Mouse (Mus musculus): ENCODE data around the gene Npas4. TPM values are rescaled to one million over a fixed set of nuclear protein-coding genes. Genes with fewer than 3 reads are reported as not detected.
A peak's percentile ranks its signal among the peaks of the same experiment; 100 is the strongest.

Npas4 gene
- polyA plus RNA-seq, 1 experiment: 20.6 TPM

- no peak overlapping the region for H3K4me3 ChIP-seq (ENCODE audit: insufficient read depth, low read length)
- H3K4me1 ChIP-seq (ENCODE audit: control insufficient read depth, insufficient read depth, low read length): peaks cover 24% of the 10 kb centered on the region
- H3K27ac ChIP-seq (ENCODE audit: insufficient read depth, low read length): no peak overlapping the region
- no peak for TF ChIP-seq POLR2A (IDR thresholded peaks at IDR 0.05; ENCODE audit: extremely low read depth, insufficient read depth, low read length)
- TF ChIP-seq CTCF (IDR thresholded peaks at IDR 0.05; ENCODE audit: extremely low read depth, insufficient read depth, low read length): no peak
Observed at GRCm38 (mm10) chr19:4999445-5000140, 9.5 kb upstream of the Npas4 start.

GRCm38 (mm10) chr19:4994043-4994442 lies 3.9 kb upstream of the Npas4 start:
- H3K27ac ChIP-seq (ENCODE audit: insufficient read depth, low read length): peak overlapping the region; percentile 97
- H3K4me1 ChIP-seq (ENCODE audit: control insufficient read depth, insufficient read depth, low read length): peaks cover 20% of the 10 kb centered on the region
- H3K4me3 ChIP-seq (ENCODE audit: insufficient read depth, low read length): no peak overlapping the region
- TF ChIP-seq POLR2A (IDR thresholded peaks at IDR 0.05; ENCODE audit: extremely low read depth, insufficient read depth, low read length): no peak
- TF ChIP-seq CTCF (IDR thresholded peaks at IDR 0.05; ENCODE audit: extremely low read depth, insufficient read depth, low read length): no peak

GRCm38 (mm10) chr19:4992904-4993303 lies 2.8 kb upstream of the Npas4 start:
- no peak overlapping the region for H3K4me3 ChIP-seq (ENCODE audit: insufficient read depth, low read length)
- no peak for TF ChIP-seq POLR2A (IDR thresholded peaks at IDR 0.05; ENCODE audit: extremely low read depth, insufficient read depth, low read length)
- TF ChIP-seq CTCF (IDR thresholded peaks at IDR 0.05; ENCODE audit: extremely low read depth, insufficient read depth, low read length): no peak
- peaks cover 17% of the 10 kb centered on the region for H3K4me1 ChIP-seq (ENCODE audit: control insufficient read depth, insufficient read depth, low read length)
- H3K27ac ChIP-seq (ENCODE audit: insufficient read depth, low read length): peak overlapping the region; percentile 97

- Histone ChIP-seq H3K27ac (ENCODE audit: insufficient read depth, low read length) (peak overlapping the region; percentile 97), H3K4me1 (ENCODE audit: control insufficient read depth, insufficient read depth, low read length) (peaks cover 17% of the 10 kb centered on the region)
- no peak for TF ChIP-seq CTCF (IDR thresholded peaks at IDR 0.05; ENCODE audit: extremely low read depth, insufficient read depth, low read length)
- TF ChIP-seq POLR2A (IDR thresholded peaks at IDR 0.05; ENCODE audit: extremely low read depth, insufficient read depth, low read length): no peak
Observed at GRCm38 (mm10) chr19:4992371-4992770, 2.3 kb upstream of the Npas4 start.

GRCm38 (mm10) chr19:4990716-4991115 lies 600 bp upstream of the Npas4 start:
- Histone ChIP-seq H3K27ac (ENCODE audit: insufficient read depth, low read length) (peak overlapping the region; percentile 81), H3K4me1 (ENCODE audit: control insufficient read depth, insufficient read depth, low read length) (peaks cover 12% of the 10 kb centered on the region), H3K4me3 (ENCODE audit: insufficient read depth, low read length) (peak overlapping the region; percentile 13)
- TF ChIP-seq POLR2A (IDR thresholded peaks at IDR 0.05; ENCODE audit: extremely low read depth, insufficient read depth, low read length): no peak
- no peak for TF ChIP-seq CTCF (IDR thresholded peaks at IDR 0.05; ENCODE audit: extremely low read depth, insufficient read depth, low read length)

More at GRCm38 (mm10) chr19:4992371-4992770, 2.3 kb upstream of the Npas4 start:
- H3K4me3 ChIP-seq (ENCODE audit: insufficient read depth, low read length): no peak overlapping the region

GRCm38 (mm10) chr19:4989434-4990255 lies 471 bp downstream of the Npas4 start:
- peaks cover 7% of the 10 kb centered on the region for H3K4me1 ChIP-seq (ENCODE audit: control insufficient read depth, insufficient read depth, low read length)
- peak overlapping the region; percentile 80 for H3K4me3 ChIP-seq (ENCODE audit: insufficient read depth, low read length)
- H3K27ac ChIP-seq (ENCODE audit: insufficient read depth, low read length): peak overlapping the region; percentile 80
- TF ChIP-seq CTCF (IDR thresholded peaks at IDR 0.05; ENCODE audit: extremely low read depth, insufficient read depth, low read length): no peak
- peak; percentile 99 for TF ChIP-seq POLR2A (IDR thresholded peaks at IDR 0.05; ENCODE audit: extremely low read depth, insufficient read depth, low read length)

- TF ChIP-seq POLR2A (IDR thresholded peaks at IDR 0.05; ENCODE audit: extremely low read depth, insufficient read depth, low read length) (peak; percentile 6; the same call in 1 of the 2 replicates), CTCF (IDR thresholded peaks at IDR 0.05; ENCODE audit: extremely low read depth, insufficient read depth, low read length) (no peak)
- 0 out of 2 replicates have a peak overlapping the region, but pooled peaks have one; percentile 51 for H3K27ac ChIP-seq (ENCODE audit: insufficient read depth, low read length)
- H3K4me3 ChIP-seq (ENCODE audit: insufficient read depth, low read length): peak overlapping the region; percentile 80
- H3K4me1 ChIP-seq (ENCODE audit: control insufficient read depth, insufficient read depth, low read length): peaks cover 7% of the 10 kb centered on the region
Observed at GRCm38 (mm10) chr19:4989013-4989412, 1.1 kb downstream of the Npas4 start.

- TF ChIP-seq POLR2A (IDR thresholded peaks at IDR 0.05; ENCODE audit: extremely low read depth, insufficient read depth, low read length): no peak
- TF ChIP-seq CTCF (IDR thresholded peaks at IDR 0.05; ENCODE audit: extremely low read depth, insufficient read depth, low read length): peak; percentile 87
- Histone ChIP-seq H3K4me3 (ENCODE audit: insufficient read depth, low read length) (no peak overlapping the region), H3K27ac (ENCODE audit: insufficient read depth, low read length) (no peak overlapping the region), H3K4me1 (ENCODE audit: control insufficient read depth, insufficient read depth, low read length) (no peaks in the 10 kb centered on the region)
Observed at GRCm38 (mm10) chr19:4981767-4982166, 8.3 kb downstream of the Npas4 start.

GRCm38 (mm10) chr19:4968236-4968635 lies 21.9 kb downstream of the Npas4 start:
- Histone ChIP-seq H3K4me1 (ENCODE audit: control insufficient read depth, insufficient read depth, low read length) (no peaks in the 10 kb centered on the region), H3K4me3 (ENCODE audit: insufficient read depth, low read length) (no peak overlapping the region), H3K27ac (ENCODE audit: insufficient read depth, low read length) (no peak overlapping the region)
- TF ChIP-seq POLR2A (IDR thresholded peaks at IDR 0.05; ENCODE audit: extremely low read depth, insufficient read depth, low read length) (no peak), CTCF (IDR thresholded peaks at IDR 0.05; ENCODE audit: extremely low read depth, insufficient read depth, low read length) (peak; percentile 35)
